Mouse (Mus musculus) liver, adult 2 months (tissue): ENCODE measurements around the gene Stk24. TPM values are rescaled to one million over a fixed set of nuclear protein-coding genes. Genes with fewer than 3 reads are reported as not detected.

Experiments
- DNase-seq: peaks from one replicate; pipeline ENCODE4 v3.0.0-alpha.2; 2011; ENCODE audit warnings: low read depth, low spot score; ENCODE audit errors: extremely low read depth
- H3K27ac ChIP-seq: fragments of 200-500 bp; replicated peaks from 2 replicates; pipeline ENCODE4 v1.5.1; 2012; ENCODE audit warnings: low read depth, mild to moderate bottlenecking, control low read depth, inconsistent platforms, low read length; ENCODE audit not compliant: insufficient read depth
- H3K27me3 ChIP-seq: fragments of 200-500 bp; 2 replicates; pipeline ENCODE4 v1.6.1; 2012; ENCODE audit warnings: mild to moderate bottlenecking, moderate library complexity, low read length, inconsistent platforms; ENCODE audit not compliant: control insufficient read depth, insufficient read depth
- H3K36me3 ChIP-seq: fragments of 200-500 bp; 2 replicates; pipeline ENCODE4 v1.6.1; 2012; ENCODE audit warnings: low read length, inconsistent platforms; ENCODE audit not compliant: control insufficient read depth, insufficient read depth
- H3K4me1 ChIP-seq: fragments of 200-500 bp; 2 replicates; pipeline ENCODE4 v1.6.1; 2011; ENCODE audit warnings: low read length; ENCODE audit not compliant: control insufficient read depth, insufficient read depth
- H3K4me3 ChIP-seq: fragments of 200-500 bp; 2 replicates; pipeline ENCODE4 v1.5.1; 2011; ENCODE audit warnings: low read depth, mild to moderate bottlenecking, control low read depth, low read length, moderate library complexity; ENCODE audit not compliant: insufficient read depth
- H3K79me2 ChIP-seq: fragments of 200-500 bp; 2 replicates; pipeline ENCODE4 v1.6.1; 2012; ENCODE audit warnings: inconsistent platforms, mild to moderate bottlenecking, low read length, moderate library complexity; ENCODE audit not compliant: control insufficient read depth, insufficient read depth
- H3K9ac ChIP-seq: fragments of 200-500 bp; 2 replicates; pipeline ENCODE4 v1.6.1; 2012; ENCODE audit warnings: low read depth, mild to moderate bottlenecking, control low read depth, inconsistent platforms, low read length
- CTCF ChIP-seq: fragments of 200-500 bp; IDR thresholded peaks from 2 replicates; pipeline ENCODE4 v1.5.1; 2011; ENCODE audit warnings: low read depth, low read length, control low read depth
- POLR2A ChIP-seq: fragments of 200-500 bp; IDR thresholded peaks from 2 replicates; pipeline ENCODE4 v1.6.1; 2011; ENCODE audit warnings: low read length, control low read depth; ENCODE audit not compliant: insufficient read depth; ENCODE audit errors: extremely low read depth
- WGBS: fragments of 180-500 bp; shearing (Covaris S2); methylation state at CpG from one replicate; pipeline ENCODE4 v1.1.7; 2018; 5-methylcytosine and 5-hydroxymethylcytosine counted together
- polyA plus RNA-seq: library from polyadenylated mRNA; depleted of rRNA; stranded (reverse); fragments of >200 nt; gene quantifications from 2 replicates; pipeline ENCODE4 v1.2.3, GENCODE M21; 2012
- total RNA-seq: library from RNA; depleted of rRNA; stranded (reverse); fragments of >200 nt; gene quantifications from 2 replicates; pipeline ENCODE4 v1.2.3, GENCODE M21; 2014

Stk24 gene
- total and polyA plus RNA-seq, 2 experiments, result 9.3 to 10.1 TPM

- no peak overlapping the region for H3K27ac ChIP-seq
- 82% methylated on average over 8 of the region's 8 CpGs for WGBS
- H3K4me1 ChIP-seq, result peaks cover 4% of the 10 kb centered on the region
- H3K4me3 ChIP-seq, result no peak overlapping the region
- H3K36me3 ChIP-seq, result peaks cover 8% of the 10 kb centered on the region; the same call in 1 of the 2 replicates
- H3K9ac ChIP-seq, result no peak overlapping the region
- H3K27me3 ChIP-seq, result no peaks in the 10 kb centered on the region
- DNase-seq, result no peak
- TF ChIP-seq POLR2A (no peak), CTCF (no peak)
- H3K79me2 ChIP-seq, result peaks cover 24% of the 10 kb centered on the region; the same call in 1 of the 2 replicates
Observed at GRCm38 (mm10) chr14:121305316-121306064, 74.3 kb downstream of the Stk24 start.

GRCm38 (mm10) chr14:121304523-121304922, 75.3 kb downstream of the Stk24 start:
- H3K27me3 ChIP-seq, result no peaks in the 10 kb centered on the region
- H3K36me3 ChIP-seq, result peaks cover 8% of the 10 kb centered on the region; the same call in 1 of the 2 replicates
- peaks cover 2% of the 10 kb centered on the region for H3K4me1 ChIP-seq
- no peak overlapping the region for H3K9ac ChIP-seq
- 56% methylated on average over 7 of the region's 7 CpGs for WGBS
- no peak for TF ChIP-seq CTCF
- TF ChIP-seq POLR2A, result no peak
- H3K27ac ChIP-seq, result no peak overlapping the region
- H3K4me3 ChIP-seq, result no peak overlapping the region
- H3K79me2 ChIP-seq, result peaks cover 14% of the 10 kb centered on the region; the same call in 1 of the 2 replicates
- no peak for DNase-seq

GRCm38 (mm10) chr14:121299093-121299492, 80.7 kb downstream of the Stk24 start:
- Histone ChIP-seq H3K9ac (no peak overlapping the region), H3K27me3 (no peaks in the 10 kb centered on the region), H3K4me1 (peaks cover 16% of the 10 kb centered on the region), H3K27ac (peak overlapping the region; percentile 34; the same call in 1 of the 2 replicates), H3K4me3 (no peak overlapping the region), H3K36me3 (peaks cover 8% of the 10 kb centered on the region; the same call in 1 of the 2 replicates), H3K79me2 (no peaks in the 10 kb centered on the region)
- peak; percentile 75 for DNase-seq
- TF ChIP-seq CTCF (no peak), POLR2A (no peak)
- 31% methylated on average over 9 of the region's 9 CpGs for WGBS

- peak; percentile 97 for DNase-seq
- Histone ChIP-seq H3K4me3 (no peak overlapping the region), H3K27ac (peak overlapping the region; percentile 34; the same call in 1 of the 2 replicates), H3K36me3 (peaks cover 8% of the 10 kb centered on the region; the same call in 1 of the 2 replicates), H3K9ac (no peak overlapping the region), H3K4me1 (peaks cover 16% of the 10 kb centered on the region), H3K79me2 (no peaks in the 10 kb centered on the region), H3K27me3 (no peaks in the 10 kb centered on the region)
- 13% methylated on average over 5 of the region's 5 CpGs for WGBS
- TF ChIP-seq CTCF (no peak), POLR2A (no peak)
Observed at GRCm38 (mm10) chr14:121298537-121298936, 81.3 kb downstream of the Stk24 start.

GRCm38 (mm10) chr14:121297103-121297502, 82.7 kb downstream of the Stk24 start:
- Histone ChIP-seq H3K4me3 (no peak overlapping the region), H3K27me3 (no peaks in the 10 kb centered on the region), H3K27ac (no peak overlapping the region), H3K79me2 (no peaks in the 10 kb centered on the region), H3K36me3 (peaks cover 13% of the 10 kb centered on the region), H3K4me1 (peaks cover 16% of the 10 kb centered on the region), H3K9ac (no peak overlapping the region)
- no peak for DNase-seq
- TF ChIP-seq POLR2A, result no peak
- no peak for TF ChIP-seq CTCF
- WGBS, result 97% methylated on average over 6 of the region's 6 CpGs

- Histone ChIP-seq H3K4me3 (no peak overlapping the region), H3K36me3 (peaks cover 15% of the 10 kb centered on the region), H3K9ac (no peak overlapping the region), H3K79me2 (no peaks in the 10 kb centered on the region), H3K4me1 (peaks cover 13% of the 10 kb centered on the region), H3K27me3 (no peaks in the 10 kb centered on the region), H3K27ac (no peak overlapping the region)
- WGBS, result 95% methylated on average over 12 of the region's 12 CpGs
- TF ChIP-seq CTCF, result no peak
- TF ChIP-seq POLR2A, result no peak
- no peak for DNase-seq
Observed at GRCm38 (mm10) chr14:121294484-121294883, 85.3 kb downstream of the Stk24 start.
